Comparison of ENCODE assay signal across 8 mouse cellular contexts in genomic region chr16:97534448-97534847, GRCm38 (mm10). TPM values are rescaled to one million over a fixed set of nuclear protein-coding genes. Genes with fewer than 3 reads are reported as not detected.
DNase-seq lines count a peak whose midpoint lies in the region; ATAC-seq and TF ChIP-seq lines count a peak whose summit lies in the region.

No protein-coding gene starts in this region.

- no peak for TF ChIP-seq CTCF in spleen, adult 2 months (IDR thresholded peaks at IDR 0.05; ENCODE audit: extremely low read depth, insufficient read depth, insufficient read length, insufficient replicate concordance)

- H3K4me2 ChIP-seq in forebrain, embryonic 13.5 days: peak overlapping the region; percentile 14; the same call in 1 of the 2 replicates
- H3K4me2 ChIP-seq in forebrain, embryonic 11.5 days (ENCODE audit: low read depth, low read length, severe bottlenecking): no peak overlapping the region
- H3K4me2 ChIP-seq in limb, embryonic 14.5 days (replicated peaks; ENCODE audit: low read depth, low read length, severe bottlenecking): peak overlapping the region; percentile 30; the same call in 1 of the 2 replicates

- H3K9me3 ChIP-seq in forebrain, embryonic 13.5 days (replicated peaks): no peaks in the 10 kb centered on the region
- H3K9me3 ChIP-seq in forebrain, embryonic 11.5 days (ENCODE audit: control insufficient read depth, low read length): no peaks in the 10 kb centered on the region
- H3K9me3 ChIP-seq in limb, embryonic 14.5 days (ENCODE audit: control insufficient read depth, low read length): no peaks in the 10 kb centered on the region

- no peak overlapping the region for H3K27ac ChIP-seq in forebrain, embryonic 13.5 days
- no peak overlapping the region for H3K27ac ChIP-seq in forebrain, embryonic 11.5 days (ENCODE audit: low read depth, low read length)
- H3K27ac ChIP-seq in spleen, adult 2 months (ENCODE audit: insufficient read depth, low read length): peak overlapping the region; percentile 84
- H3K27ac ChIP-seq in limb, embryonic 14.5 days (replicated peaks; ENCODE audit: low read depth, low read length): no peak overlapping the region

- DNase-seq in forebrain, embryonic 11.5 days (ENCODE audit: low spot score): no peak
- no peak for DNase-seq in spleen, adult 2 months (ENCODE audit: low read depth in 1 of 2, low spot score in 2 of 2)
- no peak for DNase-seq in spleen, postnatal 36 days (ENCODE audit: low spot score in 2 of 2)
- DNase-seq in limb, embryonic 14.5 days (ENCODE audit: low spot score): no peak
- peak; percentile 49 for DNase-seq in testis, postnatal 10 days (ENCODE audit: low spot score)
- DNase-seq in left cerebral cortex, adult 11 months (ENCODE audit: low spot score): no peak
- no peak for DNase-seq in right cerebral cortex, postnatal 36 days (ENCODE audit: low spot score in 2 of 2)

- peaks cover 27% of the 10 kb centered on the region for H3K4me1 ChIP-seq in forebrain, embryonic 13.5 days
- H3K4me1 ChIP-seq in forebrain, embryonic 11.5 days (replicated peaks; ENCODE audit: control insufficient read depth, insufficient read depth, low read length): peaks cover 13% of the 10 kb centered on the region; the same call in 1 of the 2 replicates
- H3K4me1 ChIP-seq in spleen, adult 2 months (ENCODE audit: control insufficient read depth, insufficient read depth, insufficient read length): peaks cover 17% of the 10 kb centered on the region
- H3K4me1 ChIP-seq in limb, embryonic 14.5 days (ENCODE audit: control insufficient read depth, insufficient read depth, low read length): peaks cover 19% of the 10 kb centered on the region

- no peak overlapping the region for H3K9ac ChIP-seq in forebrain, embryonic 13.5 days
- no peak overlapping the region for H3K9ac ChIP-seq in forebrain, embryonic 11.5 days (ENCODE audit: low read length)
- 0 out of 2 replicates have a peak overlapping the region, but pooled peaks have one; percentile 16 for H3K9ac ChIP-seq in limb, embryonic 14.5 days (ENCODE audit: low read depth, low read length, severe bottlenecking)

- no peak for ATAC-seq in forebrain, embryonic 13.5 days
- ATAC-seq in forebrain, embryonic 11.5 days (replicated peaks; ENCODE audit: low FRiP score): no peak
- no peak for ATAC-seq in limb, embryonic 14.5 days (ENCODE audit: low FRiP score, low read depth)

- no peaks in the 10 kb centered on the region for H3K27me3 ChIP-seq in forebrain, embryonic 13.5 days
- no peaks in the 10 kb centered on the region for H3K27me3 ChIP-seq in forebrain, embryonic 11.5 days (ENCODE audit: control insufficient read depth, insufficient read depth, low read length)
- H3K27me3 ChIP-seq in spleen, adult 2 months (ENCODE audit: control insufficient read depth, insufficient read depth, low read length): no peaks in the 10 kb centered on the region
- no peaks in the 10 kb centered on the region for H3K27me3 ChIP-seq in limb, embryonic 14.5 days (ENCODE audit: control insufficient read depth, insufficient read depth, low read length)

- TF ChIP-seq POLR2A in spleen, adult 2 months (IDR thresholded peaks at IDR 0.05; ENCODE audit: low read depth, low read length): no peak
- no peak for TF ChIP-seq POLR2A in limb, embryonic 14.5 days (IDR thresholded peaks at IDR 0.05; ENCODE audit: borderline replicate concordance, extremely low read depth, insufficient read depth, insufficient read length)

- 52% methylated on average over 1 of the region's 1 CpGs for WGBS in forebrain, embryonic 13.5 days
- 36% methylated on average over 1 of the region's 1 CpGs for WGBS in forebrain, embryonic 11.5 days
- 22% methylated on average over 1 of the region's 1 CpGs for WGBS in spleen, adult 2 months
- 64% methylated on average over 1 of the region's 1 CpGs for WGBS in limb, embryonic 14.5 days

- no peak overlapping the region for H3K4me3 ChIP-seq in forebrain, embryonic 13.5 days
- H3K4me3 ChIP-seq in forebrain, embryonic 11.5 days (ENCODE audit: low read depth, low read length): no peak overlapping the region
- peak overlapping the region; percentile 32; the same call in 1 of the 2 replicates for H3K4me3 ChIP-seq in spleen, adult 2 months (ENCODE audit: extremely low read depth, insufficient read depth, insufficient read length)
- H3K4me3 ChIP-seq in limb, embryonic 14.5 days (replicated peaks; ENCODE audit: low read length): no peak overlapping the region

- no peaks in the 10 kb centered on the region for H3K36me3 ChIP-seq in forebrain, embryonic 13.5 days (ENCODE audit: poor library complexity, severe bottlenecking)
- H3K36me3 ChIP-seq in forebrain, embryonic 11.5 days (ENCODE audit: control insufficient read depth, insufficient read depth, low read length): no peaks in the 10 kb centered on the region
- H3K36me3 ChIP-seq in spleen, adult 2 months (ENCODE audit: control insufficient read depth, insufficient read depth, low read length): peaks cover 2% of the 10 kb centered on the region
- H3K36me3 ChIP-seq in limb, embryonic 14.5 days (ENCODE audit: control insufficient read depth, insufficient read depth, low read length): no peaks in the 10 kb centered on the region

RNA-seq across cellular contexts. Expression of gene Fam3b, which starts 19.8 kb away (rescaled TPM):
- not detected in 2 replicates for polyA plus RNA-seq in forebrain, embryonic 13.5 days (2015; fragmentation: Nextera tagmentation; extraction: Ambion mirVana)
- not detected in 2 replicates for polyA plus RNA-seq in forebrain, embryonic 11.5 days (2014; fragmentation: Nextera tagmentation; extraction: Ambion mirVana)
- polyA plus RNA-seq in spleen, adult 2 months (2012; rRNA removed): not detected in 2 replicates
- not detected in 2 replicates for polyA plus RNA-seq in limb, embryonic 14.5 days (2012; rRNA removed)
- polyA plus RNA-seq in limb, embryonic 14.5 days (2014; fragmentation: Nextera tagmentation; extraction: Ambion mirVana): 0.29 TPM in 1 of 2 replicates, not detected in the other
